Mouse (Mus musculus) forebrain, embryonic 10.5 days (tissue): ENCODE results near the gene Tm4sf19. TPM values are rescaled to one million over a fixed set of nuclear protein-coding genes. Genes with fewer than 3 reads are reported as not detected.

Experiments
- DNase-seq: peaks from one replicate; pipeline ENCODE4 v3.0.0-alpha.2; 2017; ENCODE audit warnings: low spot score; ENCODE audit errors: extremely low spot score
- H3K27ac ChIP-seq: fragments of 300-500 bp; sonication (generic); 2 replicates; pipeline ENCODE4 v1.5.1; 2016; ENCODE audit warnings: mild to moderate bottlenecking
- H3K27me3 ChIP-seq: fragments of 300-500 bp; sonication (generic); 2 replicates; pipeline ENCODE4 v1.6.1; 2016; ENCODE audit warnings: mild to moderate bottlenecking; ENCODE audit not compliant: poor library complexity, severe bottlenecking
- H3K36me3 ChIP-seq: fragments of 300-500 bp; sonication (generic); replicated peaks from 2 replicates; pipeline ENCODE4 v1.6.1; 2016; ENCODE audit warnings: mild to moderate bottlenecking, moderate library complexity
- H3K4me1 ChIP-seq: fragments of 300-500 bp; sonication (generic); 2 replicates; pipeline ENCODE4 v1.6.1; 2016
- H3K4me3 ChIP-seq: fragments of 300-500 bp; sonication (generic); 2 replicates; pipeline ENCODE4 v1.5.1; 2016; ENCODE audit warnings: mild to moderate bottlenecking, moderate library complexity
- H3K9me3 ChIP-seq: fragments of 300-500 bp; sonication (generic); 2 replicates; pipeline ENCODE4 v1.6.1; 2016; ENCODE audit warnings: mild to moderate bottlenecking, moderate library complexity
- WGBS: fragments of 180-500 bp; shearing (Covaris S2); methylation state at CpG from one replicate; pipeline ENCODE4 v1.1.7; 2016; 5-methylcytosine and 5-hydroxymethylcytosine counted together
- polyA plus RNA-seq: library from polyadenylated mRNA; unstranded; fragments of >200 nt; fragmentation: Nextera tagmentation; extraction: Ambion mirVana; gene quantifications from 2 replicates; pipeline ENCODE4 v1.2.1, GENCODE M21; 2016

The Tm4sf19 gene
- polyA plus RNA-seq = not detected in 2 replicates

DNA sequence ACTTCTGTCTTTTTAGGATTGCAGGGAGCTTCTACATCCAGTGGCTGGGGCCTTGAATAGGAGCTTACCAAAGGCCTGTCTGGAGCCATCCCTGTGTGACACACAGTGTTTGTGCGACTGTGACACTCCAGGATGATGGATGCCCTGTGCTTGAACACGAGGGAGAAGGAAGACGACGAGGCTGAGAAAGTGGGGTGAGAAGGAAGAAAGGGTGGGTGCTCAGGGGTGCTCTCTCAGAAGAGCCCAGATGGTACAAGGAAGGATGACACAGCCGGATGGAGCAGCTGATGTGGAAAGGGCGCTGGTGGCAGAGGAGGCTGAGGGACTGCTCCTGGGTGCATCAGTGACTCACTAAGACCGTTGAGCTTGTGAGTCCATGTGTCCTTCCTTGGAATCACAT, at the start of gene Tm4sf19:
TSS of gene Tm4sf19 (plus strand) at position 240 of the 400 bp plus-strand sequence.
- no peak for DNase-seq
- WGBS = 89% methylated on average over 7 of the region's 7 CpGs
- no peak within 1 kb of the TSS for H3K27ac ChIP-seq
- H3K4me1 ChIP-seq = peaks cover 14% of the 10 kb centered on the region; the same call in 1 of the 2 replicates
- no peak within 1 kb of the TSS for H3K4me3 ChIP-seq
- H3K27me3 ChIP-seq = no peaks in the 10 kb centered on the region
- H3K36me3 ChIP-seq = no peaks in the 10 kb centered on the region
- no peaks in the 10 kb centered on the region for H3K9me3 ChIP-seq

DNA sequence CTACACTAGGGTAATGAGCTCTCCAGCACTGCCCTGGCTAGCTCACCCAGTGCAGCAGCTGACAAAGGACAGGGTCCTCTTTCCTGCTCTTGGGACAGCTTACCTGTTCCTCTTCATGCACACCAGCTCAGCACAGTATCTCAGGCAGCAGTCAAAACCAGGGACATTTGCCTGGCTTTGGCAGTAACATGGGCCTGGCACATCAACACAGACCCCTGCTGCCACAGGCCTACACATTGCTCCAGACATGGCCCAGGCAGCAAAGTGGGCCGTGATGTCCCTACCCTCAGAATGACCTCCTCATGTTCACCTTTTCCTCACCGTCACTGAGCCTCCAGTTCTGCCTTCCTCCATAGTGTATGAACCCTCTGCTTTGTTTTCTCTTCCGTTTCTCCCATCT, 49.5 kb upstream of the Tm4sf19 start:
- DNase-seq = no peak
- H3K4me1 ChIP-seq = no peaks in the 10 kb centered on the region
- WGBS = 93% methylated on average over 3 of the region's 3 CpGs
- H3K9me3 ChIP-seq = no peaks in the 10 kb centered on the region
- no peak overlapping the region for H3K4me3 ChIP-seq
- H3K27ac ChIP-seq = no peak overlapping the region
- H3K27me3 ChIP-seq = no peaks in the 10 kb centered on the region
- H3K36me3 ChIP-seq = peaks cover 41% of the 10 kb centered on the region

DNA sequence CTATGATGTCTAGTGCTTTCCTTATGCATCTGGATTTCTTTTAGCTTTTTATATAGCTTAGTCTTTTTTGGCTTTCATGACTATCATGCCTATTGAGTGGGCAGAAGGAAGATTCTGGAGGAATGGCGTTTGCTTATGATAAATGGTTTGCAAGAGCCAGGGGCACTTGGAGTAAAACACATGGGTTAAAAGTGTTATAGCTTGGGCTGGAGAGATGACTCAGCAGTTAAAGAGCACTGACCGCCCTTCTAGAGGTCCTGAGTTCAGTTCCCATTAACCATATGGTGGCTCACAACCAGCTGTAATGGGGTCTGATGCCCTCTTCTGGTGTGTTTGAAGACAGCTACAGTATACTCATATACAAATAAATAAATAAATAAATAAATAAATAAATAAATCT, 36.8 kb upstream of the Tm4sf19 start:
- no peaks in the 10 kb centered on the region for H3K9me3 ChIP-seq
- H3K36me3 ChIP-seq = peaks cover 79% of the 10 kb centered on the region
- no peak overlapping the region for H3K4me3 ChIP-seq
- no peaks in the 10 kb centered on the region for H3K27me3 ChIP-seq
- no peak overlapping the region for H3K27ac ChIP-seq
- 90% methylated on average over 2 of the region's 2 CpGs for WGBS
- no peak for DNase-seq
- H3K4me1 ChIP-seq = no peaks in the 10 kb centered on the region

DNA sequence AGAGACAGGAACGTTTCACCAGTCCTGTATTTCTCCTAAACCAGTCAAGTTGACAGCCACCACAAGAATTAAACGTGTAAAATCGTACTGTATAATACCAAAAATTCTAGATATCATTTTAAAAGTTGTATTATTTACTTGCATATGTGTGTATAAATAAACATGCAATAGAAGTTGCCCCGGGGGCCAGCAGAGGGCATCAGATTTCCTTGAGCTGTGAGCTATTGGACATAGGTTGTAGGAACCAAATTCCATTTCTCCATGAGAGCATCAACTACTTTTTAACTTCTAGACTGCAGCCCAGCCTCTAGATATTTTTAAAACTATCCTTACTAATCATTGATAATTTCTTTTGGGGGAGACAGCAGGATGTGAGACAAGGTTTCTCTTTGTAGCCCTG, 29.0 kb upstream of the Tm4sf19 start:
- H3K27me3 ChIP-seq = no peaks in the 10 kb centered on the region
- H3K36me3 ChIP-seq = peaks cover 92% of the 10 kb centered on the region

DNA sequence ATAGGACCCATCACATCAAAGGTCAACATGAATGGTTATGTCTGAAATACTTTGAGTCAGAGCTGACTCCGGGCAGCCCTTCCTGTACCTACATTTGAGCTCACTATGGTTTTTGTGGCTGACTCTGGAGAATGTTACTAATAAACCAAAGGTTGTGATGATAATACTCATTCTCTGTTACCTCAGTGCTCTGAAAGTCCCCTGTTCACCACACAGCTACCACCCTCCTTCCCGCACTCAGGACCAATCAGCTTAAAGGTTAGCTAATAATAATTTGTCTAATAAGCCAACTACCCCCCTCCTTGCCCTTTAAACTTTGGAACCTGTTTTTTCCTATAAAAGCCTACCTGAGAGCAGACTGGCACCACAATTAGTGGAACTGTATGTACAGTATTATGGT, 20.7 kb upstream of the Tm4sf19 start:
- Histone ChIP-seq H3K27me3 (no peaks in the 10 kb centered on the region), H3K9me3 (no peaks in the 10 kb centered on the region), H3K36me3 (peaks cover 99% of the 10 kb centered on the region), H3K4me1 (no peaks in the 10 kb centered on the region), H3K4me3 (no peak overlapping the region), H3K27ac (no peak overlapping the region)
- WGBS = 93% methylated on average over 2 of the region's 2 CpGs
- no peak for DNase-seq

More for the DNA sequence above, 29.0 kb upstream of the Tm4sf19 start:
- Histone ChIP-seq H3K9me3 (no peaks in the 10 kb centered on the region), H3K4me1 (no peaks in the 10 kb centered on the region), H3K27ac (no peak overlapping the region), H3K4me3 (no peak overlapping the region)
- DNase-seq = no peak
- WGBS = 91% methylated on average over 4 of the region's 4 CpGs

DNA sequence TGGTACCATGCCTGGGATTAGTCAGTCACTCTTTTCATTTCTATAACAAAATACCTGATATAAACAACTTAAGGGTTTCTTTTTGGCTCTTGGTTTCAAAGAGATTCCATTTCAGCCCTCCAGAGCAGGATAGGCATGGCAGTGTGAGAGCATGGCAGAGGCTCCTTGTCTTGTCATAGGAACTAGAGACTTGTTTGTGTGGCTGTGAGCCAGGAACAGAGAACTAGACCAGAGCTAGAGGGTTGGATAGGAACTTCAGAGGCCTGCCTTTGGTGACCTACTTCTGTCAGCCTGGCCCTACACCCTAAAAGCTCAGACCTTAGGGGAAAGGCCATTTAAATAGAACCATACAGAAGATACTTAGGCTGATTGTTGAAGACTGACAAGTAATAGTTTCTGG, 17.4 kb upstream of the Tm4sf19 start:
- no peak for DNase-seq
- H3K9me3 ChIP-seq = no peaks in the 10 kb centered on the region
- H3K27ac ChIP-seq = no peak overlapping the region
- H3K4me1 ChIP-seq = no peaks in the 10 kb centered on the region
- peaks cover 97% of the 10 kb centered on the region for H3K36me3 ChIP-seq
- no peaks in the 10 kb centered on the region for H3K27me3 ChIP-seq
- no peak overlapping the region for H3K4me3 ChIP-seq

DNA sequence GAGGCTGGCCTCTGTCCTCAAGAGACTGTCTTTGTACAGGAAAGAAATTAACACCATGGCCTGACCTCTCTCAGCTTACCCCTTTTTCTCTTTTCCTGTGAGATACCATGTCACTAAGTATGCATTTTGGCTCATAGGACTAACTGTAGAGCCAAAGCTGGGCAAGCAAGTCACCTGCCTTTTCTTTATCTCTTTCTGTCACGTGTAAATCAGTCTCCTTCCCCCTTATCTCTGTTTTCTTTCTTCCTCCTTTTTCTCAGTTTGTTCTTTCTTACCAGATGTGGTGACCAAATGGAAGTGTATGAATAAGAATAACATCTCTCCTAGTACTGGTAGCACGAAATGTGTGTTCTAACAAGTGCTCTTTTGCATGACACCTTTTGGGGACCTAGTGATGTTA, 15.4 kb upstream of the Tm4sf19 start:
- Histone ChIP-seq H3K36me3 (peaks cover 92% of the 10 kb centered on the region), H3K4me3 (no peak overlapping the region), H3K27ac (no peak overlapping the region), H3K9me3 (no peaks in the 10 kb centered on the region), H3K27me3 (no peaks in the 10 kb centered on the region), H3K4me1 (no peaks in the 10 kb centered on the region)
- 92% methylated on average over 2 of the region's 2 CpGs for WGBS
- no peak for DNase-seq

DNA sequence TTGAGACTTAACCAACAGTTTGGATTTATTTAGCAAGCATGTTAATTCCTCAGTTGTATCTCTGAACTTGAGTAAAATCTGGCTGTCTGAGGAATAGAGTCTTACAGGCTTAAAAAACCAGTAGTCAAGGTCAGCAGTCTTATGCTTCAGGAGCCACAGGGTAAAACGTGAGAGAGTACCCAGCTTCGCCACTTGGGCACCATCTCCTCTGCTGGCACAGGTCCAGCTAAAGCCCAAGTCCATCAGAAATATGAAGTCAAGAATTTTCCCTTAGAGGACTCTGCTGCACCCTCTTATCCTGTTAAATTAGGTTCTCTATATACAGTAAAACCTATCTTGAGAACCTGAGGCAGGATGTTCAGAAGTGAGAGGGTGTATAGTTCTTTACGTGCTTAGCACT, 13.5 kb upstream of the Tm4sf19 start:
- peaks cover 92% of the 10 kb centered on the region for H3K36me3 ChIP-seq

DNA sequence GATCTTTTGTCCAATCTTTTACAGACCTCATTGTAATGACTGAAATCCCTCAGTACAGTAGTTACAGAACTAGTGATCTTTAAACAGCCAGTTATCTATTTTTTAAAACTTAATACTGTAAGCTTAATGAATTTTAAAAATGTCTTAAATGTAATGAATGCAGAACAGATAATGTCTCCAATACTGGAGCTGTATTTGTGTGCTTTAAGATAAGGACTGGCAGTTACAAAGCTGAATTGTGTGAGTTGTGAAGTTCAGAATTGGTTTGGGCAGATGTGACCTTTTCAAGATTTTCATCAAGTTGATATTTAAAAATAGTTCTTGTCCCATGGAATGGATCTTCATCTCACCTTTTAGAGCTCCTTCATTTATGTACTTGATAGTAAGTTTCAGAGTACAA, 11.3 kb upstream of the Tm4sf19 start:
- Histone ChIP-seq H3K9me3 (no peaks in the 10 kb centered on the region), H3K27me3 (no peaks in the 10 kb centered on the region), H3K4me3 (no peak overlapping the region), H3K36me3 (peaks cover 89% of the 10 kb centered on the region), H3K4me1 (no peaks in the 10 kb centered on the region), H3K27ac (no peak overlapping the region)
- no peak for DNase-seq

More for the DNA sequence above, 13.5 kb upstream of the Tm4sf19 start:
- Histone ChIP-seq H3K27me3 (no peaks in the 10 kb centered on the region), H3K9me3 (no peaks in the 10 kb centered on the region), H3K27ac (no peak overlapping the region), H3K4me3 (no peak overlapping the region), H3K4me1 (no peaks in the 10 kb centered on the region)
- whole genome bisulfite sequencing = 91% methylated on average over 3 of the region's 3 CpGs
- no peak for DNase-seq

DNA sequence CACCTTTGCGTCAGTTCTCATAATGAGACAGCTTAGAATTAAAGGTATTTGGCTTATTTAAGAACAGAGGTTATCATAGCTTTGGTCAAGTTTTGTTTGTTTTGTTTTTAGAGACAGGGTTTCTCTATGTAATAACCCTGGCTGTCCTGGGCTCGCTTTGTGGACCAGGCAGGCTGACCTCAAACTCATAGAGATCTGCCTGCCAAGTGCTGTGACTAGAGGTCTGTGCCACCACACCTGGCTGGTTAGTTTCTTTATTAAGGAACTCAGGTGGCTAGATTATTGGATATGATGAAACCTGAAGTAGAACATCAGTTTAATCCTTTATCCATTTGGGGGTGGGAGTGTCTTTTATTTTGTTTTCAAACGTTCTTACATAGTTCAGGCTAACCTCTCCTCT, 10.5 kb upstream of the Tm4sf19 start:
- Histone ChIP-seq H3K9me3 (no peaks in the 10 kb centered on the region), H3K27me3 (no peaks in the 10 kb centered on the region), H3K36me3 (peaks cover 81% of the 10 kb centered on the region), H3K4me1 (no peaks in the 10 kb centered on the region), H3K4me3 (no peak overlapping the region), H3K27ac (no peak overlapping the region)
- 92% methylated on average over 3 of the region's 3 CpGs for WGBS
- DNase-seq = no peak

DNA sequence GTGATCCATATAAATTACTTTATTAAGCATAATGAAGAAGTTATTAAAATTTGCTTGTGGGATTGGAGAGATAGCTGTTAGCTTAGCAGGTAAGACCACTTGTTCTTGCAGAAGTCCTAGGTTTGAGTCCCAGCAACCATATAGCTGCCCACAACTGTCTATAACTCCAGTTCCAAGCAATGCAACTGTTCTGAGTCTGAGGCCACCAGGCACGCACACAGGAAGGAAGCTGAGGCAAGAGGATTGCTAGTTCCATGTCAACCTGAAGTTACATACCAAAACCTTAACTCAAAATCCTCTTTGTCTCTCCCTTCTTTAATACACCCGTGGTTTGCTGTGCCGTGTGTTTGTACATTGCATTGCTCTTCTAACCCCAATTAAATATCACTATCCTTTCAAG, 9.4 kb upstream of the Tm4sf19 start:
- H3K27me3 ChIP-seq = no peaks in the 10 kb centered on the region
- H3K4me1 ChIP-seq = peaks cover 7% of the 10 kb centered on the region; the same call in 1 of the 2 replicates
- no peaks in the 10 kb centered on the region for H3K9me3 ChIP-seq
- WGBS = 93% methylated on average over 3 of the region's 3 CpGs
- no peak overlapping the region for H3K4me3 ChIP-seq
- peaks cover 71% of the 10 kb centered on the region for H3K36me3 ChIP-seq
- DNase-seq = no peak
- no peak overlapping the region for H3K27ac ChIP-seq

DNA sequence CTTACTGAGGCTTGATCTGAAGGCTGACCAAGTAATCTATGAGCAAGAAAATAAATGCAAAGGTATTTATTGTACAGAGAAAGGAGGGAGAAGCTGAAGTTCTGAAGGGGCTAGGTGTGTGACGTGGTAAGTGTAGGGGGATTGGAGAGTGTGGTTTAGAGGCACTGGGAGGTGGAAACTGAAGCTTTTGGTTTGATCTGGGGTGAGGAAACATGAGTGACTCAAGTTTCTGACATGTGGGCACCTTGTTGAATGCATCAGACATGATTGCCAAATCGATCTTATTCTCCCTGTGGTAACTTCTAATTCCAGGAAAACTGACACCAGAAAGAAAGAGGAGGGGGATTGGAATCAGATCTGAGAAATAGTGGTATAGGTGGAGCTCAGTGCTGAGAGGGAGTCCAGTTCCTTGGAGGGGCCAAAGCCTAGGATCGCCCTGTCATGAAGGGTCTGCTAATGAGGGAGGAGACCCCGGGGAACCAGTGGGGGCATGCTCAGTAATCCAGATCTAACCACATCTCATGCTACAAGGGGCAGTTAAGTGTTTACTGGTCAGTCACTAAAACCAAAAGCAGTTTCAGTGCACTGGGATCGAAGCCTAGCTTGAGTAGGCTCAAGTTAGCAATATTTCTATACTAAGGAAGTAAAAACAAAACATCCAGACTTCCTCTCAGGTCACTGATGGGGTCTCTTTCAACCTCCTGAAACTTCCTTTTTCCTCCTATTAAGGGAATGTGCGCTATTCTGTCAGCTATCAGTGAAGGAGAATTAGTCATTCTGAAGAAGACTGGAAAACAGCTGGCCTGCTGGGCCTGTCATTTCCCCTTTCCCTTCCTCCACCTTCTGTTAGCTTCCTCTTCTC, 4.4 kb upstream of the Tm4sf19 start:
- Histone ChIP-seq H3K4me3 (no peak overlapping the region), H3K4me1 (peaks cover 15% of the 10 kb centered on the region; the same call in 1 of the 2 replicates), H3K27ac (no peak overlapping the region), H3K27me3 (no peaks in the 10 kb centered on the region), H3K9me3 (no peaks in the 10 kb centered on the region), H3K36me3 (peaks cover 29% of the 10 kb centered on the region)
- 77% methylated on average over 6 of the region's 6 CpGs for WGBS
- DNase-seq = no peak

DNA sequence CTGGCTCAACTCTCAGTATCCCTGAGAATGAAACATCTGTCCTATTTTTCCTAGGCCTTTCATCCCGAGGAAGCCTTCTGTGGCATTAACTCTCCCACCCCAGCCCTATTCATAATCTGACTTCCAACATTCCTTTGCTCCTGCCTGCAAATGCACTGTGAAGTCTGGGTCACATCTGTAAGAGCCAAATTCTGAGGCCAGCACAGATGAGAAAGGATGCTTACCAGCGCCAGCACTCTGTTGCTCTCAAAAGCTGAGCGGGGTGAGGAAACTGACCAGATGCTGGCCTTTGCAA, 3.8 kb upstream of the Tm4sf19 start:
- WGBS = 69% methylated on average over 3 of the region's 3 CpGs
- H3K4me1 ChIP-seq = peaks cover 15% of the 10 kb centered on the region; the same call in 1 of the 2 replicates
- no peaks in the 10 kb centered on the region for H3K9me3 ChIP-seq
- no peak for DNase-seq
- no peak overlapping the region for H3K27ac ChIP-seq
- peaks cover 23% of the 10 kb centered on the region for H3K36me3 ChIP-seq
- H3K4me3 ChIP-seq = no peak overlapping the region
- H3K27me3 ChIP-seq = no peaks in the 10 kb centered on the region
